Mouse (Mus musculus): ENCODE data around the gene Smim8. TPM values are rescaled to one million over a fixed set of nuclear protein-coding genes. Genes with fewer than 3 reads are reported as not detected.
A peak's percentile ranks its signal among the peaks of the same experiment; 100 is the strongest.

The Smim8 gene
- polyA plus RNA-seq, 1 experiment = 13.2 TPM

DNA sequence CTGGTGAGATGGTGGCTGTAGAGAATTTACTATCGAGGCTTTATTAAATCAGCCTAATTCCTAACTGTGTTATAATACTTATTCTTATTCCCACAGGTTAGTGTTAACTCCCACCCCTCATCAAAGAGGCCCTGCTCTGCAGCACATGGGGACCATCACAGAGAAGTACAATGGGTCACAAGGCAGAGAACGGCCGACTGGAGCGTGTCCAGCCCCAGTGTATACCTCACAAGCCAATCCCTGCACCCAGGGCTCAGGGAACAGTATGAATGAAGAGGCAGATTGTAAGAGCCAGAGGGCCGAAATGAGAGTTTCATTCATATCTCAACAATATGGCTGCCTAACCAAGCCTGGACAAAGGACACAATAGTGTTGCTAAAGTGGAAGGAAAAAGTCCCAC is 18.1 kb upstream of the Smim8 start:
- TF ChIP-seq POLR2A (IDR thresholded peaks at IDR 0.05; ENCODE audit: low read depth, low read length) (no peak), CTCF (conservative IDR thresholded peaks at IDR 0.05; ENCODE audit: insufficient read depth, insufficient read length, low read depth, low read length) (no peak)
- DNase-seq = no peak
- Histone ChIP-seq H3K27me3 (replicated peaks; ENCODE audit: control insufficient read depth, insufficient read depth, low read length) (no peaks in the 10 kb centered on the region), H3K4me3 (ENCODE audit: insufficient read depth, low read depth, low read length) (no peak overlapping the region), H3K27ac (ENCODE audit: insufficient read depth, low read depth, low read length) (no peak overlapping the region), H3K36me3 (ENCODE audit: control insufficient read depth, insufficient read depth, low read length) (no peaks in the 10 kb centered on the region), H3K4me1 (ENCODE audit: control insufficient read depth, insufficient read depth, low read length) (no peaks in the 10 kb centered on the region)
- 69% methylated on average over 5 of the region's 5 CpGs for WGBS

DNA sequence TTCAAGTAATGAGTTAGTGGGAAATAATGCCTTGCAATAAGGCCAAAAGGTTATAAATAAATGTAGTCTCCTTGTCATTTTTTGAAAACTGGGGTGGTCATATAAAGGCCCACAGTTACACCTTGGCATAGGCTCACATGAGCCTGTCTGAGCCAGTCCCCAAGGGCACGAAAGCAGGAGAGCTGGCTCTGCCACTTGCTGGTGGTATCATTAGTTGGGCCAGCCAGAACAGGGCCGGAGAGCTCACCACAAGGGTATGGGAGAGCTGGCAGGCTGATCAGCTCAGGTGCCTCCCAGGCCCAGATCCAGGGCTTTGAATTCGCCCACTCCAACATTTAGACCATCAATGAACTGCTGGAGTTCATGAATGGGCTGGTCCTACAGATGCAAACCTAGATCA is 8.3 kb upstream of the Smim8 start:
- H3K4me1 ChIP-seq (ENCODE audit: control insufficient read depth, insufficient read depth, low read length) = no peaks in the 10 kb centered on the region
- peak; percentile 37 for DNase-seq
- no peak overlapping the region for H3K4me3 ChIP-seq (ENCODE audit: insufficient read depth, low read depth, low read length)
- TF ChIP-seq POLR2A (IDR thresholded peaks at IDR 0.05; ENCODE audit: low read depth, low read length) (no peak), CTCF (conservative IDR thresholded peaks at IDR 0.05; ENCODE audit: insufficient read depth, insufficient read length, low read depth, low read length) (no peak)
- no peaks in the 10 kb centered on the region for H3K27me3 ChIP-seq (replicated peaks; ENCODE audit: control insufficient read depth, insufficient read depth, low read length)
- H3K27ac ChIP-seq (ENCODE audit: insufficient read depth, low read depth, low read length) = no peak overlapping the region
- H3K36me3 ChIP-seq (ENCODE audit: control insufficient read depth, insufficient read depth, low read length) = no peaks in the 10 kb centered on the region
- 71% methylated on average over 3 of the region's 3 CpGs for WGBS

DNA sequence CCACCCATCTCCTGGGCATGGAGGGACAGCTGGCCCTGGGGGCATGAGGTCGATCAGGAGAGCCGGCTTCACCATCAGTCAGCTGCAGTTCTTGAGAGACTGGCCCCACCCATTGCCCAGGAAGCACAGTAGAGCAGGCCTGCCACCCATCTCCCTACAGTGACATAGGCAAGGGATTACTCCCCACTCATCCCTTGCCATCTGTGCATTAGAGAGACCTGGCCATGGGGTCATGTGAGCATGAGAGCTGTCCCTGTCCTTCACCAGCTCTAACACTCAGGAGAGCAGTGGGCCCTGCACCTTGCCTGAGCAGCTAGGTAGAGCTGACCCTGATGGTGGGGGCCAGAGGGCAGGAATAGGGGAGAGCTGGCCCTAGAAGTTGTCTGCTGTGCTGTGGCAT is 7.4 kb upstream of the Smim8 start:
- TF ChIP-seq CTCF (conservative IDR thresholded peaks at IDR 0.05; ENCODE audit: insufficient read depth, insufficient read length, low read depth, low read length) = no peak
- TF ChIP-seq POLR2A (IDR thresholded peaks at IDR 0.05; ENCODE audit: low read depth, low read length) = no peak
- Histone ChIP-seq H3K4me1 (ENCODE audit: control insufficient read depth, insufficient read depth, low read length) (no peaks in the 10 kb centered on the region), H3K4me3 (ENCODE audit: insufficient read depth, low read depth, low read length) (no peak overlapping the region), H3K27ac (ENCODE audit: insufficient read depth, low read depth, low read length) (no peak overlapping the region), H3K36me3 (ENCODE audit: control insufficient read depth, insufficient read depth, low read length) (no peaks in the 10 kb centered on the region), H3K27me3 (replicated peaks; ENCODE audit: control insufficient read depth, insufficient read depth, low read length) (no peaks in the 10 kb centered on the region)
- WGBS = 41% methylated on average over 2 of the region's 2 CpGs
- DNase-seq = no peak

DNA sequence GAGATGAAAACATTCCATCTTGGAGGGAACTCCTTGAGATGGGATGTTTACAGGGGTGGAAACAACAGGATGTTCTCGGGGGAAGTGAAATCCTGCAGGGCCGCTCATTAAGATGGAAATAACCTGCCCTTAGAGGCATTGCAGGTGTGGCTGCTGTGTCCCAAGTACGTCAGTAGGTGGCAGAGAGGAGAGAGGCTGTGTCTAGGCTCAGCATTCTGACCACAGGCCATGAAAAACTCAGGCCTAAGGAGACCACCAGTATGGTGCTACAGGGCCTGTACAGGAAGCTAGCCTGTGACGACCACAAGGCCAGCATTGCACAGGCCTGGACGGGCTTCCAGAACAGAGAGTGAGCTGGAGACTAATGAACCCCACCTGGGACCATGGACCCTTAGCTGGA is 6.6 kb upstream of the Smim8 start:
- TF ChIP-seq CTCF (conservative IDR thresholded peaks at IDR 0.05; ENCODE audit: insufficient read depth, insufficient read length, low read depth, low read length) (peak; percentile 61), POLR2A (IDR thresholded peaks at IDR 0.05; ENCODE audit: low read depth, low read length) (no peak)
- no peaks in the 10 kb centered on the region for H3K36me3 ChIP-seq (ENCODE audit: control insufficient read depth, insufficient read depth, low read length)
- DNase-seq = no peak
- no peaks in the 10 kb centered on the region for H3K27me3 ChIP-seq (replicated peaks; ENCODE audit: control insufficient read depth, insufficient read depth, low read length)
- no peaks in the 10 kb centered on the region for H3K4me1 ChIP-seq (ENCODE audit: control insufficient read depth, insufficient read depth, low read length)
- 64% methylated on average over 5 of the region's 5 CpGs for WGBS
- no peak overlapping the region for H3K4me3 ChIP-seq (ENCODE audit: insufficient read depth, low read depth, low read length)
- H3K27ac ChIP-seq (ENCODE audit: insufficient read depth, low read depth, low read length) = no peak overlapping the region

DNA sequence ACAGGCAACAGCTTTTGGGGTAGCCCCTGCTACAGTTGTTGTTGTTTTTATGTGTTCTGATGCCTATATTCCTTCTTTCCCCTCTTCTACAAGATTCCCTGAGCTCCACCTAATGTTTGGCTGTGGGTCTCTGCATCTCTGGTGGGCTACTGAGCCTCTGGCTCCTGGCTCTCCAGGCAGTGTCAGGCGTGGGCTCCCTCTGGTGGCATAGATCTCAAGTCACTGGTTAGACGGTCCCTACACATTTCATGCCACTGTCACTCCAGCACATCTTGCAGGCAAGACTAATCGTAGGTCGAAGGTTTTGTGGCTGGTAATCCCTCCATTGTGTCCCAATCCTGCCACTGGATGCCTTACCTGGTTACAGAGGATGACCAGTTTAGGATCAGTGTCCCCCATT is 4.5 kb upstream of the Smim8 start:
- Histone ChIP-seq H3K27ac (ENCODE audit: insufficient read depth, low read depth, low read length) (no peak overlapping the region), H3K27me3 (replicated peaks; ENCODE audit: control insufficient read depth, insufficient read depth, low read length) (no peaks in the 10 kb centered on the region), H3K36me3 (ENCODE audit: control insufficient read depth, insufficient read depth, low read length) (no peaks in the 10 kb centered on the region), H3K4me1 (ENCODE audit: control insufficient read depth, insufficient read depth, low read length) (no peaks in the 10 kb centered on the region), H3K4me3 (ENCODE audit: insufficient read depth, low read depth, low read length) (no peak overlapping the region)
- TF ChIP-seq POLR2A (IDR thresholded peaks at IDR 0.05; ENCODE audit: low read depth, low read length) (no peak), CTCF (conservative IDR thresholded peaks at IDR 0.05; ENCODE audit: insufficient read depth, insufficient read length, low read depth, low read length) (peak; percentile 36; the same call in 1 of the 2 replicates)
- WGBS = 29% methylated on average over 4 of the region's 4 CpGs
- DNase-seq = no peak

DNA sequence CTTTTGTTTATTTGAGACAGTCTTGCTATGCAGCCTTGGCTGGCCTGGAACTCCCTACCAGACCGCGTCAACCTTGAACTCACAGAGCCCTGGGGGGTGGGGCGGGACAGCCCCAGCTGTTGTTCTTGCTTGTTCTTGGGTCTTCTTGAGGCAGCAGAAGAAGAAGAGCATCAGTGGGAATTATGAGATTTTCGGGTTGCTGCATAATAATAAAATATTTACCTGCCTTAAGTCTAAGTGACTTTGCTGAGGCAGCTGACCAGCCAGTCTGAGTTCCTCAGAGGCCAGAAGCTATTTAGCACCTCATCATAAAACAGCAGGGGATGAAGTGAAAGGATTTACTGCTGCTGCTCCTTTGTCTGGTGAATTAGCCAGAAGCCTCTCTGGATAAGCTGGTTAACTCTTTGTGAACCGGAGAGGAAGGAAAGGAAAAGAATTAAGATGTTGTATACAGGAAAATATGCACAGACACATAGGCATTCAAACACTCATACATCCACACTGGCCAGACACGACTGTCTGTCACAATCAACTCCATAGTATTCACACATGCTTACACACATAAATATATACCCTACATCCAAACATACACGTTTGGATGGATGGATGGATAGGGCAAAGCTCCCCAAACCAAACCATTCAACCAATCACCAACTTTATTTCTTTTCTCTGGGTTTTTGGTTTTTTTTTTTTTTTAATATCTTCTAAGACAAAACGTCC is 6.4 kb downstream of the Smim8 start:
- Histone ChIP-seq H3K36me3 (ENCODE audit: control insufficient read depth, insufficient read depth, low read length) (peaks cover 2% of the 10 kb centered on the region), H3K4me1 (ENCODE audit: control insufficient read depth, insufficient read depth, low read length) (no peaks in the 10 kb centered on the region), H3K27ac (ENCODE audit: insufficient read depth, low read depth, low read length) (no peak overlapping the region), H3K4me3 (ENCODE audit: insufficient read depth, low read depth, low read length) (no peak overlapping the region), H3K27me3 (replicated peaks; ENCODE audit: control insufficient read depth, insufficient read depth, low read length) (no peaks in the 10 kb centered on the region)
- no peak for DNase-seq
- TF ChIP-seq POLR2A (IDR thresholded peaks at IDR 0.05; ENCODE audit: low read depth, low read length) (no peak), CTCF (conservative IDR thresholded peaks at IDR 0.05; ENCODE audit: insufficient read depth, insufficient read length, low read depth, low read length) (no peak)
- 39% methylated on average over 8 of the region's 8 CpGs for WGBS

DNA sequence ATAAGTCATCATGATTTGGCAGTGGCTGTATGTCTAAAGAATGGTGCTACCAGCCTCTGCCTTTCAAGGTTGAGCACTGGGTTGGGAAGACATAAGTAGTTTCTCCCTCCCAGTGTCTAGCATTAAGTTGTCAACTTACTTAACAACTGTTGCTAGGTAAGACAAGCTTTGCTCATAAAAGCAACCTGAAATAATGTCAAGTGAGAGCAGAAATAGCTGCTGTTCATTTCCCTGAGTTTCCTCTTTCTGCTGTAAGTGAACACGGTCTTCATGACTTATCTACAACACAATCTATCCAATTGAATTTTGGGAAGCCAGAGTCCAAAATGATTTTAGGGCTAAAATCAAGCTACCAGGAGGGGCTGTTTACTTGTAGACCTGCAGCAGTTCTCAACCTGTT is 22.1 kb downstream of the Smim8 start, which contains the start of gene Gm136:
Gene Gm136, minus strand, starts transcription at position 101 of the 400 bp plus-strand sequence.
- no peaks in the 10 kb centered on the region for H3K36me3 ChIP-seq (ENCODE audit: control insufficient read depth, insufficient read depth, low read length)
- H3K4me3 ChIP-seq (ENCODE audit: insufficient read depth, low read depth, low read length) = no peak within 1 kb of the TSS
- TF ChIP-seq CTCF (conservative IDR thresholded peaks at IDR 0.05; ENCODE audit: insufficient read depth, insufficient read length, low read depth, low read length) (no peak), POLR2A (IDR thresholded peaks at IDR 0.05; ENCODE audit: low read depth, low read length) (no peak)
- WGBS = 71% methylated on average over 1 of the region's 1 CpGs
- no peaks in the 10 kb centered on the region for H3K4me1 ChIP-seq (ENCODE audit: control insufficient read depth, insufficient read depth, low read length)
- no peak for DNase-seq
- H3K27me3 ChIP-seq (replicated peaks; ENCODE audit: control insufficient read depth, insufficient read depth, low read length) = no peaks in the 10 kb centered on the region
- H3K27ac ChIP-seq (ENCODE audit: insufficient read depth, low read depth, low read length) = no peak within 1 kb of the TSS
